Mouse (Mus musculus): ENCODE measurements around the gene Amotl1.

GRCm38 (mm10) chr9:14620107-14620506, 24.7 kb downstream of the Amotl1 start:
- no peak for TF ChIP-seq CTCF (IDR thresholded peaks at IDR 0.05; ENCODE audit: insufficient read depth, low read depth, low read length)
- TF ChIP-seq POLR2A (IDR thresholded peaks at IDR 0.05; ENCODE audit: insufficient read depth, low read depth, low read length), result no peak
